7 mouse cellular contexts compared by ENCODE assay signal in the genomic region with DNA sequence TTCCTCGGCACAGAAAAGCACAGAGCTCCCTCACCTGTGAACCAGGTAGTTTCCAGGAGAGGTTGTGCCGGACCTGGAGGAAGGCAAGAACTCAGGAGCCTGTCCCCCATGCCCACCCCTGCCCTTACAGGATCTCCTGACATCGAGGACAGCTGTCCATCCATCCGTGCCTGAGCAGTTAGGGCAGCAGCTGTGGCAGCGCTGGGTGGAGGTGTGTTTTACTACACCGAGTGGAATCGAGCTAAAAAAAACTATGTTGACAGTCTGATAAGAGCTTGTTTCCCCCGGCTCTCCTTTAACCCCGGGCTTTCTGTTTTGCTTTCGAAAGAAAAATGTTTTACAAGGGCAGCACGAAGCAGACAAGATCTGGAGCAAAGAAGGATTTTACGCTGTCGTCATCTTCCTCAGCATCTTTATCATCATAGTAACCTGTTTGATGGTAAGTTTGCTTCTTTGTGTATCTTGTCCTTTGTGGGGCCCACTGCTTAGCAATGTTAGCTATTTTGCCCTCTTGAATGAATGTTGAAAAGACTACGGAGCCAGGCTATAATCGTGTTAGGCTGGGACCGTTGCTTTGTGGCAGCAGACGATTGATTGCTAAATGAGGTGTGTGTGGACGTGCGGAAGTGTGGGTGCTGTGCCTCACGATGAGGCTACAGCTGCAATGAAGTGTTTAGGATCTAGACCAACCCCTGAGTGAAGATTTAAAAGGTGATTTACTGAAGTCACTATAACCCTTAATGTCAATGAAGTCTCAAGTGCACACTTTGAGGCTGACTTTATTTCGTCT.
A peak's percentile ranks its signal among the peaks of the same experiment; 100 is the strongest.
DNase-seq lines count a peak whose midpoint lies in the region; ATAC-seq and TF ChIP-seq lines count a peak whose summit lies in the region.

No protein-coding gene starts in this region.

- peak overlapping the region; percentile 19; the same call in 1 of the 2 replicates for H3K4me3 ChIP-seq in lung, postnatal 0 days (ENCODE audit: low read depth, low read length)
- 0 out of 2 replicates have a peak overlapping the region, but pooled peaks have one; percentile 11 for H3K4me3 ChIP-seq in hindbrain, embryonic 10.5 days
- peak overlapping the region; percentile 25 for H3K4me3 ChIP-seq in liver, embryonic 15.5 days (replicated peaks)
- peak overlapping the region; percentile 27 for H3K4me3 ChIP-seq in stomach, embryonic 15.5 days (replicated peaks)

- no peaks in the 10 kb centered on the region for H3K9me3 ChIP-seq in lung, postnatal 0 days (ENCODE audit: low read length)
- no peaks in the 10 kb centered on the region for H3K9me3 ChIP-seq in hindbrain, embryonic 10.5 days
- no peaks in the 10 kb centered on the region for H3K9me3 ChIP-seq in liver, embryonic 15.5 days (replicated peaks)
- no peaks in the 10 kb centered on the region for H3K9me3 ChIP-seq in stomach, embryonic 15.5 days

- H3K27ac ChIP-seq in lung, postnatal 0 days (ENCODE audit: low read length) = no peak overlapping the region
- H3K27ac ChIP-seq in hindbrain, embryonic 10.5 days = no peak overlapping the region
- H3K27ac ChIP-seq in liver, embryonic 15.5 days (replicated peaks) = no peak overlapping the region
- H3K27ac ChIP-seq in stomach, embryonic 15.5 days = no peak overlapping the region

- H3K9ac ChIP-seq in lung, postnatal 0 days (replicated peaks; ENCODE audit: low read depth) = no peak overlapping the region
- no peak overlapping the region for H3K9ac ChIP-seq in liver, embryonic 15.5 days
- H3K9ac ChIP-seq in stomach, embryonic 15.5 days = no peak overlapping the region

- H3K27me3 ChIP-seq in lung, postnatal 0 days (replicated peaks; ENCODE audit: insufficient read depth, low read length) = no peaks in the 10 kb centered on the region
- no peaks in the 10 kb centered on the region for H3K27me3 ChIP-seq in hindbrain, embryonic 10.5 days (ENCODE audit: insufficient read depth, poor library complexity, severe bottlenecking)
- no peaks in the 10 kb centered on the region; the same call in 1 of the 2 replicates for H3K27me3 ChIP-seq in liver, embryonic 15.5 days
- H3K27me3 ChIP-seq in stomach, embryonic 15.5 days (replicated peaks) = no peaks in the 10 kb centered on the region

- TF ChIP-seq CTCF in lung, postnatal 0 days (IDR thresholded peaks at IDR 0.05) = no peak

- H3K4me2 ChIP-seq in lung, postnatal 0 days (replicated peaks; ENCODE audit: low read depth, low read length) = peak overlapping the region; percentile 48
- H3K4me2 ChIP-seq in liver, embryonic 15.5 days = peak overlapping the region; percentile 50
- peak overlapping the region; percentile 56 for H3K4me2 ChIP-seq in stomach, embryonic 15.5 days

- ATAC-seq in lung, postnatal 0 days = no peak
- ATAC-seq in liver, embryonic 15.5 days (ENCODE audit: insufficient read depth) = no peak
- ATAC-seq in stomach, embryonic 15.5 days (ENCODE audit: insufficient read depth, low FRiP score, low read depth) = peak; percentile 50; the same call in 1 of the 2 replicates

- H3K4me1 ChIP-seq in lung, postnatal 0 days (ENCODE audit: insufficient read depth, low read depth, low read length) = no peaks in the 10 kb centered on the region
- peaks cover 8% of the 10 kb centered on the region for H3K4me1 ChIP-seq in hindbrain, embryonic 10.5 days (replicated peaks)
- no peaks in the 10 kb centered on the region for H3K4me1 ChIP-seq in liver, embryonic 15.5 days (replicated peaks)
- 0 out of 2 replicates have a peak, but pooled peaks cover 3% of the 10 kb centered on the region for H3K4me1 ChIP-seq in stomach, embryonic 15.5 days

- no peaks in the 10 kb centered on the region for H3K36me3 ChIP-seq in lung, postnatal 0 days (ENCODE audit: insufficient read depth, low read length)
- H3K36me3 ChIP-seq in hindbrain, embryonic 10.5 days = no peaks in the 10 kb centered on the region
- no peaks in the 10 kb centered on the region for H3K36me3 ChIP-seq in liver, embryonic 15.5 days (replicated peaks)
- H3K36me3 ChIP-seq in stomach, embryonic 15.5 days = no peaks in the 10 kb centered on the region

- WGBS in lung, postnatal 0 days = 9% methylated on average over 21 of the region's 21 CpGs
- WGBS in hindbrain, embryonic 10.5 days = 51% methylated on average over 21 of the region's 21 CpGs
- 24% methylated on average over 21 of the region's 21 CpGs for WGBS in liver, embryonic 15.5 days (ENCODE audit: insufficient replicate concordance)
- 14% methylated on average over 21 of the region's 21 CpGs for WGBS in stomach, embryonic 15.5 days

- no peak for TF ChIP-seq EP300 in lung, postnatal 0 days (IDR thresholded peaks at IDR 0.05)

- no peak for DNase-seq in lung, postnatal 0 days (ENCODE audit: low spot score)
- DNase-seq in lung, postnatal 14 days = no peak
- DNase-seq in hindbrain, embryonic 10.5 days (ENCODE audit: low spot score) = no peak
- no peak for DNase-seq in adrenal gland, postnatal 25 days
- no peak for DNase-seq in frontal cortex, adult 2 months (ENCODE audit: extremely low spot score in 1 of 2, low spot score in 1 of 2)
